Mouse (Mus musculus) neural tube, embryonic 11.5 days (tissue): Measurements from ENCODE around the gene Klhl3. TPM values are rescaled to one million over a fixed set of nuclear protein-coding genes. Genes with fewer than 3 reads are reported as not detected.

Experiments used
- ATAC-seq: fragments of 200-750 bp; cut with Nextera tagmentation; 2 replicates; pipeline ENCODE4 v1.8.0; 2017; ENCODE audit warnings: moderate number of reproducible peaks, mild to moderate bottlenecking, moderate TSS enrichment, moderate library complexity; ENCODE audit not compliant: insufficient read depth, low FRiP score, low TSS enrichment
- DNase-seq: peaks from one replicate; pipeline ENCODE4 v3.0.0-alpha.2; 2015; ENCODE audit warnings: low spot score
- H3K27ac ChIP-seq: fragments of 300-500 bp; sonication (generic); 2 replicates; pipeline ENCODE4 v1.5.1; 2014; ENCODE audit warnings: low read depth, mild to moderate bottlenecking, low read length
- H3K27me3 ChIP-seq: fragments of 300-500 bp; sonication (generic); 2 replicates; pipeline ENCODE4 v1.6.1; 2014; ENCODE audit warnings: mild to moderate bottlenecking, low read length, mixed read lengths; ENCODE audit not compliant: control insufficient read depth, insufficient read depth
- H3K36me3 ChIP-seq: fragments of 300-500 bp; sonication (generic); 2 replicates; pipeline ENCODE4 v1.6.1; 2014; ENCODE audit warnings: mild to moderate bottlenecking, low read length, moderate library complexity, mixed read lengths; ENCODE audit not compliant: control insufficient read depth, insufficient read depth
- H3K4me1 ChIP-seq: fragments of 300-500 bp; sonication (generic); 2 replicates; pipeline ENCODE4 v1.6.1; 2014; ENCODE audit warnings: low read length, mixed read lengths; ENCODE audit not compliant: control insufficient read depth, insufficient read depth
- H3K4me2 ChIP-seq: fragments of 300-500 bp; sonication (generic); 2 replicates; pipeline ENCODE4 v1.6.1; 2014; ENCODE audit warnings: low read depth, mild to moderate bottlenecking, moderate library complexity
- H3K4me3 ChIP-seq: fragments of 300-500 bp; sonication (generic); 2 replicates; pipeline ENCODE4 v1.5.1; 2014; ENCODE audit warnings: low read depth, low read length
- H3K9ac ChIP-seq: fragments of 300-500 bp; sonication (generic); 2 replicates; pipeline ENCODE4 v1.6.1; 2014; ENCODE audit warnings: mild to moderate bottlenecking, low read length
- H3K9me3 ChIP-seq: fragments of 300-500 bp; sonication (generic); 2 replicates; pipeline ENCODE4 v1.6.1; 2016; ENCODE audit warnings: low read length; ENCODE audit not compliant: control insufficient read depth
- WGBS: fragments of 180-500 bp; shearing (Covaris S2); extraction: QIAGEN DNeasy Blood & Tissue Kit; methylation state at CpG from one replicate; pipeline ENCODE4 v1.1.7; 2014; 5-methylcytosine and 5-hydroxymethylcytosine counted together
- polyA plus RNA-seq: library from polyadenylated mRNA; unstranded; fragments of >200 nt; fragmentation: Nextera tagmentation; extraction: Ambion mirVana; gene quantifications from 2 replicates; pipeline ENCODE4 v1.2.1, GENCODE M21; 2014

Gene Klhl3
- polyA plus RNA-seq, 1 experiment from 2014 or later, result 3.5 TPM

DNA sequence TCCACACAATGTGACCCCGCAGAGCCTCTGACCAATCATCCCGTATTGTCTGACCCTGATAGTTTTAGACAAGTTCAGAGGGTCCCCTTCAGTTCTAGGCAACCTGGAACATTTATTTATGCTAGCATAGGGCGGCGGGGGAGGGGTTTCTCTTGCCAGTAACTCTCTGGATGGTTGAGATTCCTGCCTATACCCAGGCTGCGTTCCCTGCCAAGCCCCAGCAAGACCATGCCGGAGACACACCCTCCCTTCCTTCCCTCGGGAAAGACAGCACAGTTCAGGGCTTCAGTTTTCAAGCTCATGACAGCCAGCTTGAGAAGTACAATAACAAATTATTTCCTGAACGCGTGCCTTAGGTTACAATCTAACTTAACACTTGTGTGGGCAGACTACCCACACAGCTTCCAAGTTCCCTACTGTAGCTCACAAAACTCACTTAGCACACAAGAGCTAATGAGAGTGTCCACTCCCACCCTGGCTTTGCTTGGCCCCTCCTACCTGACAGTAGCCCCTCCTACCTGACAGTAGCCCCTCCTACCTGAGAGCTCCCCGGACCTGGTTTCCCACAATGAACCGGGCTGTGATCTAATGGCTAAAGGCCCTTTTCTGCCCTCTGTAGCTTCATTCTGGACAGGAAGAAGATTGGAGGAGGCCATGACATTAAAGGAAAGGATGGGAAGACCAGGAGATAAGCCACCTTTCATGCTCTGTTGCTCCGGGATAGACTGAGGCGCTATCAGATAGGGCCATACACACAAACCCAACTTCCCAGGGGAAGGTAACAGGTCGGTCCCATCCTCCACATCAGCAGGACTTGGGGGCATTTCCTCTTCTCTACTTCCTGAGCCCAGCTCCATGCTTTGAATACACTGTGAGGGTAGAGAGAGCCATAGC is 46.6 kb downstream of the Klhl3 start:
- Histone ChIP-seq H3K4me2 (no peak overlapping the region), H3K4me1 (0 out of 2 replicates have a peak, but pooled peaks cover 3% of the 10 kb centered on the region), H3K4me3 (no peak overlapping the region), H3K9ac (no peak overlapping the region), H3K9me3 (no peaks in the 10 kb centered on the region), H3K27me3 (no peaks in the 10 kb centered on the region), H3K27ac (no peak overlapping the region), H3K36me3 (no peaks in the 10 kb centered on the region; the same call in 1 of the 2 replicates)
- ATAC-seq (no peak), DNase-seq (no peak)
- 69% methylated on average over 14 of the region's 14 CpGs for WGBS

DNA sequence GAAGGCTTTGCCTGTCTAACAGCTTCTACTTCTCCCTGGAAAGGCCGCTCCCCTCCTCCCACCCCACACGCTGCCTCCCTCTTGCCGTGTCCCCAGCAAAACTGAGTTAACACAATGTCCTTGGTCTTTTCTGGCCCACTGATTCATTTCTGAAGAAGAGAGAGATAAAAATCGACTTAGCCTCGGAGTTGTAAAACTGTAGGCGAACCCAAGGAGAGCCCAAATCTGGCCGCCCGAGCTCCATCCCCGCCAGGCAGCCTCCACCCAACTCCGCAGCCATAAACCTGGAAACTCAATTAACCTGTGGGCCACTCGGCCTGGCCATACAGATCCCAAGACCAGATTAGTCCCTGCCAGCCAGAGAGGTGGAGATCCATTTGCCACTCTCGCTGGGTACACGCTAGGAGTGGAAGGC is 47.3 kb downstream of the Klhl3 start:
- no peaks in the 10 kb centered on the region; the same call in 1 of the 2 replicates for H3K36me3 ChIP-seq
- H3K27ac ChIP-seq, result no peak overlapping the region
- no peak for ATAC-seq
- DNase-seq, result no peak
- H3K27me3 ChIP-seq, result no peaks in the 10 kb centered on the region
- H3K4me2 ChIP-seq, result no peak overlapping the region
- H3K9ac ChIP-seq, result no peak overlapping the region
- 0 out of 2 replicates have a peak, but pooled peaks cover 3% of the 10 kb centered on the region for H3K4me1 ChIP-seq
- H3K4me3 ChIP-seq, result no peak overlapping the region
- 79% methylated on average over 13 of the region's 13 CpGs for WGBS
- no peaks in the 10 kb centered on the region for H3K9me3 ChIP-seq

DNA sequence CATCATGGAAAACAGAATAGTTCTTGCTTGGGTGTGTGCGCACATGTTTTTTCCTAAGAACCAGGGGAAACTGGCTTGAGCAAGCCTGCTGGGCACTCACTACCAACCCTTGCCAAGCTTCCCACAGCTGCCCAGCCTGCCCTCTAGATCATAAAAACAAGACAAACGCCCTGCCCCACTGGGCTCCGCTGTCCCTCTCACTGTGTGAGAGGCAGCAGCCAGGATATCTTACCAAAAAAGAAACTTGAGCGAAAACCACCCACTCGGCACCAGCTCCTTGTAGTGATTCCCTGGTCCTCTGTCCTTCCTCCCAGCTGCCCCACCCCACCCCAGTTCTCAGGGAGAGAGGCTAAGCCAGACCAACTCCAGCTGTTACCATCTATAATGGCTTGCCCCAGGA is 48.1 kb downstream of the Klhl3 start:
- H3K9me3 ChIP-seq, result no peaks in the 10 kb centered on the region
- DNase-seq, result no peak
- H3K9ac ChIP-seq, result no peak overlapping the region
- H3K27me3 ChIP-seq, result no peaks in the 10 kb centered on the region
- H3K4me3 ChIP-seq, result no peak overlapping the region
- 0 out of 2 replicates have a peak, but pooled peaks cover 3% of the 10 kb centered on the region for H3K4me1 ChIP-seq
- H3K4me2 ChIP-seq, result no peak overlapping the region
- H3K27ac ChIP-seq, result no peak overlapping the region
- H3K36me3 ChIP-seq, result no peaks in the 10 kb centered on the region; the same call in 1 of the 2 replicates
- no peak for ATAC-seq
- 73% methylated on average over 5 of the region's 5 CpGs for WGBS

DNA sequence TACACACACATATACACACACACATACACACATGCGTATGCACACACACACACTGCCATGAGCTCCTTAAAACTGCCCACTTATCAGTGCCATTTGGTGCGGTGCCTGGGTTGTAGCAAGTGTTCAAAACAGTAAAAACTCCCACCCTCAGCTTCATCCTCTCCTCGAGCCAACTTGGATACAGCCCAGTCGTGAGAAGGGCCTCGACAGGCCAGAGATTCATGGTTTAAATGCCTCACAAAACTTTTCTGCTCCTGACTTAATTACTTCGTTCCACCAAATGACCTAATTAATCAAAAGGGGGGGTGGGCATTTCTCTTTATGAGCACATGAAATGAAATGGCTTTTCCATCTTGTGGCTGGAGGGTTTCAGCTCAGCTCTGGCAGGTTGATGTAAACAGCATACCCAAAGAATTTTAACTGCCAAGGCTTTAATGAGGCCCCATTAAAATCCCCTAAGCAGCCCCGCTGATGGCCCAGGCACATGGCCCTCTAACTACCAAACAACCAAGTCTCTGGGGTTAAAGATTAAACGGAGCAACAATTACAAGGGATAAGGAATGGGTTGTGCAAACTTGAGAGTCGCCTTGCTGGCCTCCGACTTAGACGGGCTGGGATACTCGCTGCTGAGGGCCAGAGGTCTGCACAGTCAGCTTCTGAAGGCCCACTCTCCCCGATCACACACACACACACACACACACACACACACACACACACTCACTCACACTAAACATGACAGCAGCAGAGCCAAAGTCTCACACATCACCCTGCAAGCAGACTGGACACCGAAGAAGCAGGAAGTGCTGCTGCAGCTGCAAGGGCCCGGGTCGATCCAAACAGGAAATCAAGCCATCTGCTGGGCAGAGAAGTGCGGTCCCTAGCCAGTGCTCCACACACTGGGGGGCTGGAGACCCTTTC is 55.2 kb downstream of the Klhl3 start:
- Histone ChIP-seq H3K9ac (no peak overlapping the region), H3K27ac (0 out of 2 replicates have a peak overlapping the region, but pooled peaks have one; percentile 49), H3K4me3 (no peak overlapping the region), H3K27me3 (no peaks in the 10 kb centered on the region), H3K36me3 (no peaks in the 10 kb centered on the region; the same call in 1 of the 2 replicates), H3K4me1 (peaks cover 3% of the 10 kb centered on the region; the same call in 1 of the 2 replicates), H3K9me3 (peaks cover 3% of the 10 kb centered on the region; the same call in 1 of the 2 replicates), H3K4me2 (no peak overlapping the region)
- 19% methylated on average over 17 of the region's 17 CpGs for WGBS
- DNase-seq, result peak; percentile 22
- no peak for ATAC-seq

DNA sequence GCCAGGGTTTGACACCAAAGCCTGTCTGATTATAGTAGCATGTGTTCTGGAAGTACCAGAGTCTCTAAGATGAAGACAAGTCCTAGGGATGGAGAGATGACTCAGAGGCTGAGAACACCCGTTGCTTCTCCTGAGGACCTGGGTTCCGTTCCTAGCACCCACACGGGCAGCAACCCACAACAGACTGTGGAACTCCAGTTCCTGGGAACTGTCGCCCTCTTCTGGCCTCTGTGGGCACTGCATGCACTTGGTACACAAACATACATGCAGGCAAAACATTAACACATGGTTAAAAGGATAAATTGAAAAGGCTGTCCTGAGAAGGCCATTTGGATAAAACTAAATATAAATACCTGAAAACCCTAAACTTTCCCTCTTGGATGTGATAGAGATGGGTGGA is 56.8 kb downstream of the Klhl3 start:
- Histone ChIP-seq H3K4me1 (peaks cover 3% of the 10 kb centered on the region; the same call in 1 of the 2 replicates), H3K36me3 (no peaks in the 10 kb centered on the region), H3K4me2 (no peak overlapping the region), H3K4me3 (no peak overlapping the region), H3K9me3 (peaks cover 3% of the 10 kb centered on the region; the same call in 1 of the 2 replicates), H3K27ac (no peak overlapping the region), H3K27me3 (no peaks in the 10 kb centered on the region), H3K9ac (no peak overlapping the region)
- 86% methylated on average over 4 of the region's 4 CpGs for whole genome bisulfite sequencing
- DNase-seq, result no peak
- ATAC-seq, result no peak

DNA sequence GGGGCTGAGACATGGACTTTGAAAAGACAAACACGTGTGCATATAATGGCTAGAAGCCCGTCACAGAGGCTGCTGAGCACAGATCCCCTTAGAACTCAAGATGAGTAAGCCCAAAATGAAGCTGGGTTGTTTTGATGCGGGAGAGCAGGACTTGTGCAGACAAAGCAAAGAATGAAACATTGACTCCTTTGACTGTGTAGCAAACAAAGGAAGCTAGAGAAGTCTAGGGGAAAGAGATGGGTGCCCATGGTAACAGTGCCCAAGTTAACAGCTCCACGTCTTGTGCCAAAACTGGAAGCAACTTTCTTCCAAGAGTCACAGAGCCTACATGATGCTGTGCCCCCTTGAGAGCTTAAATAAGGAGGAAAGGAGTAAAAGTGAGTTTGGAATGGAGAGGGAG is 59.8 kb downstream of the Klhl3 start:
- Histone ChIP-seq H3K4me1 (peaks cover under 1% of the 10 kb centered on the region; the same call in 1 of the 2 replicates), H3K4me2 (no peak overlapping the region), H3K27me3 (no peaks in the 10 kb centered on the region), H3K9me3 (peaks cover 3% of the 10 kb centered on the region; the same call in 1 of the 2 replicates), H3K27ac (no peak overlapping the region), H3K4me3 (no peak overlapping the region), H3K9ac (no peak overlapping the region), H3K36me3 (no peaks in the 10 kb centered on the region)
- ATAC-seq (no peak), DNase-seq (no peak)
- whole genome bisulfite sequencing, result 65% methylated on average over 4 of the region's 4 CpGs

- WGBS, result 86% methylated on average over 10 of the region's 10 CpGs
- ATAC-seq (no peak), DNase-seq (no peak)
- H3K36me3 ChIP-seq, result no peaks in the 10 kb centered on the region
- no peaks in the 10 kb centered on the region for H3K27me3 ChIP-seq
- H3K9ac ChIP-seq, result no peak overlapping the region
- H3K4me2 ChIP-seq, result no peak overlapping the region
- no peaks in the 10 kb centered on the region for H3K4me1 ChIP-seq
- H3K9me3 ChIP-seq, result peaks cover 3% of the 10 kb centered on the region; the same call in 1 of the 2 replicates
- no peak overlapping the region for H3K4me3 ChIP-seq
- H3K27ac ChIP-seq, result no peak overlapping the region
Measured at GRCm38 (mm10) chr13:58051654-58052053, 61.7 kb downstream of the Klhl3 start.

DNA sequence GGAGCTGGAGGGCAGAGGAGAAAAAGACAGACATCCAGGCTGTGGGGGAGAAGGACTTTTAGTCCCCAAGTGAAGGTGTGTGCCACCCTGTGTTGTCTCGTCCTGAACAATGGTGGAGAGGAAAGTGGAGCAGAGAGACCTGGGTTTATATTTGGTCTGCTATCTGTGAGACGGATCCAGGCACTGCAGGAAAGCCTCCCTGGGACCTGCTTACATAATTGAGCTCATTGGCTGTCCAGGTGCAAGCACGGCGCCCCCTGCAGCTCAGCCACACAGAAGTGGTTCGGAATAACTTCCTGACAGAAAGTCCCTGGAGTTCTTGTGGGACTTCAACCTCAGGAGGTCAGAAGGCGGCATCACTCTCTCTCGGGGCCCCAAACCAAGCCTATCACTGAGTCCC is 62.1 kb downstream of the Klhl3 start:
- WGBS, result 53% methylated on average over 7 of the region's 7 CpGs

More for the DNA sequence above, 62.1 kb downstream of the Klhl3 start:
- no peaks in the 10 kb centered on the region for H3K4me1 ChIP-seq
- no peaks in the 10 kb centered on the region for H3K9me3 ChIP-seq
- no peaks in the 10 kb centered on the region for H3K27me3 ChIP-seq
- ATAC-seq (no peak), DNase-seq (no peak)
- no peak overlapping the region for H3K9ac ChIP-seq
- no peak overlapping the region for H3K4me3 ChIP-seq
- H3K36me3 ChIP-seq, result no peaks in the 10 kb centered on the region
- no peak overlapping the region for H3K27ac ChIP-seq
- H3K4me2 ChIP-seq, result no peak overlapping the region
